Mouse (Mus musculus) lung, adult 2 months (tissue): Measurements from ENCODE around the gene Gm42372.

Source experiments
- CTCF ChIP-seq: fragments of 200-500 bp; IDR thresholded peaks from 2 replicates; pipeline ENCODE4 v1.5.1; 2011; ENCODE audit warnings: mild to moderate bottlenecking, low read length, control low read depth; ENCODE audit not compliant: insufficient read depth
- POLR2A ChIP-seq: fragments of 200-500 bp; IDR thresholded peaks from 2 replicates; pipeline ENCODE4 v1.6.1; 2011; ENCODE audit warnings: low read depth, mild to moderate bottlenecking, control low read depth, low read length, borderline replicate concordance; ENCODE audit errors: extremely low read depth

DNA sequence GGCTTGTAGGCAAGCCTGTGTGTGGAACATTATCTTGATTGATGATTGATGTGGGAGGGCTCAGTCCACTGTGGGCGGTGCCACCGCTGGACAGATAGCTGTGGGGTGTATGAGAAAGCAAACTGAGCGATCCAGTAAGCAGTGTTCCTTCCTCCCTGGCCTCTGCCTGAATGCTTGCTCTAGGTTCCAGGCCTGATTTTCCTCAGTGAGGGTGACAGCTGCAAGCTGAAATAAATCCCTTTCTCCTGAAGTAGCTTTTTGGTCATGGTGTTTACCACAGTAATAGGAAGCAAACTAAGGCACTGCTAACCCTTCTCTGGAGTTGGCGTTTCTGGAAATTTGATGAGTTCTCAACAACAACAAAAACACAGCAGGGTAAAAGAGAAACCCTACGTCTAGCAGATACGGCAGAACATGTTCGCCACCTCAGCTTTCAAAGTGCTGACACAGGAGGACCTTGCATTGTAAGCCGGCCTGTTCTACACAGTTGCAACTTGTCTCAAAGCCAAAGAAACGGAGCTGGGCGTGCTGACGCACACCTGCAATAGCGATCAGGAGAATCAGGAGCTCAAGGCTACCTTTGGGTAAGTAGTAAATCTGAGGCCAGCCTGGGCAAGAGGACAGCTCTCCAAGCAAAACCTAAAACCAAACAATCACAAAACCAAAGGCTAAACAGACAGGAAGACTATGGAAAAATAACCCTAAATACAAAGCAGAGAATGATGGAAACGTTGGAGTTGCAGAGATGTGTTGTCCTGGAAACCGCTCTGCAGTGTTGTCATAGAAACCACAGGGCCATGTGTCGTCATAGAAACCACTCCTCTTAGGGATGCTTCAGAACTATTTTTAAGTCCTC, 26.2 kb upstream of the Gm42372 start:
- no peak for TF ChIP-seq CTCF
- no peak for TF ChIP-seq POLR2A
